Mouse (Mus musculus) limb, embryonic 13.5 days (tissue): Measurements from ENCODE around the gene 2610021A01Rik. TPM values are rescaled to one million over a fixed set of nuclear protein-coding genes. Genes with fewer than 3 reads are reported as not detected.
"Not testable (repeated sequence)": the region's sequence is repeated elsewhere in the genome, so short reads cannot be mapped to it uniquely, and the experiment has no call there.

Experiments
- ATAC-seq: fragments of 200-750 bp; cut with Nextera tagmentation; 2 replicates; pipeline ENCODE4 v1.8.0; 2017; ENCODE audit warnings: low read depth, moderate number of reproducible peaks, moderate TSS enrichment; ENCODE audit not compliant: low FRiP score
- H3K27ac ChIP-seq: fragments of 300-500 bp; sonication (generic); 2 replicates; pipeline ENCODE4 v1.5.1; 2015; ENCODE audit warnings: inconsistent platforms, mild to moderate bottlenecking, moderate library complexity
- H3K27me3 ChIP-seq: fragments of 300-500 bp; sonication (generic); 2 replicates; pipeline ENCODE4 v1.6.1; 2015; ENCODE audit warnings: mild to moderate bottlenecking, inconsistent platforms
- H3K36me3 ChIP-seq: fragments of 300-500 bp; sonication (generic); 2 replicates; pipeline ENCODE4 v1.6.1; 2015; ENCODE audit warnings: inconsistent platforms, mild to moderate bottlenecking, moderate library complexity
- H3K4me1 ChIP-seq: fragments of 300-500 bp; sonication (generic); 2 replicates; pipeline ENCODE4 v1.6.1; 2015; ENCODE audit warnings: inconsistent platforms
- H3K4me2 ChIP-seq: fragments of 300-500 bp; sonication (generic); replicated peaks from 2 replicates; pipeline ENCODE4 v1.6.1; 2015; ENCODE audit warnings: inconsistent platforms, mild to moderate bottlenecking, moderate library complexity
- H3K4me3 ChIP-seq: fragments of 300-500 bp; sonication (generic); 2 replicates; pipeline ENCODE4 v1.5.1; 2015; ENCODE audit warnings: moderate library complexity, mild to moderate bottlenecking, inconsistent platforms
- H3K9ac ChIP-seq: fragments of 300-500 bp; sonication (generic); 2 replicates; pipeline ENCODE4 v1.6.1; 2015; ENCODE audit warnings: mild to moderate bottlenecking, inconsistent platforms
- H3K9me3 ChIP-seq: fragments of 300-500 bp; sonication (generic); 2 replicates; pipeline ENCODE4 v1.6.1; 2016; ENCODE audit warnings: inconsistent platforms
- WGBS: fragments of 180-500 bp; shearing (Covaris S2); methylation state at CpG from one replicate; pipeline ENCODE4 v1.1.7; 2015; 5-methylcytosine and 5-hydroxymethylcytosine counted together
- polyA plus RNA-seq: library from polyadenylated mRNA; unstranded; fragments of >200 nt; fragmentation: Nextera tagmentation; extraction: Ambion mirVana; gene quantifications from 2 replicates; pipeline ENCODE4 v1.2.1, GENCODE M21; 2015

Gene 2610021A01Rik
- 12.5 and 12.8 TPM in 2 replicates for polyA plus RNA-seq

DNA sequence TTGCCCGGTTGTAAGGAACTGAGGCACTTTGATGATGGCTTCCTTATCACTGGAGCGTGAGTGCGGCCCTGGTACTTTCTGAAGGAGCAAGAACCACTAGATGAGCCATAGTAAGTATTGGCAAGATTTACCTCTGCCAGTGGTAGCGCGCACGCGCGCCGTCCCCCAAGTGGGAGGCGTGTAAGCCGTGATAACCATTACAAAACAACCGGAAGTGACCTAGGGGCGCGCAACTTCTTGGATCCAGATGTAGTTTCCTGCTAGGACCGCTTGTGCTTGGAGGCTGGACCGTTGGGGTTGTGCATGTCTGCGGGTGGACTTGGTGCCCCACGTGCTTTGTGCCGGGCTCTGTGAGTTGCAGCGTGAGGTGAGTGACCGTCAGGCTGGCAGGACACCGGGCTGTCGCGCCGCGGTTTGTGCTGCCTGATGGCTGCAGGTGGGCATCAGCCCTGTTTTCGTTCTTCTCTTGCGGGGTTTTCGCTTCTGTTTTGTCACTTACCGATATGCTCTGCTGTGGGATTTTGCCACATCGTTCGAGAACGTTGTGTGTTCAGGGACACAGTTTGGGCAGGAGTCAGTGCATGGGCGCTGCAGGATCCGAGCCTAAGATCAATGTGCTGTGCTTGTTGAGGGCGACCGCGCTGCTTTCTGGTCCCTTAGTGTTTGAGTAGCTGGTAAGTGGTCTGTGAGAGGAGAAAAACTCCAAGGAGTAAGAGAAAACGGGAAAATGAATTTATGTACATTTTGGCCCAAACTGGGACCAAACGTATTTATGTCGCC, at the start of gene 2610021A01Rik:
Gene 2610021A01Rik, plus strand, starts transcription at position 197 of the 780 bp plus-strand sequence.
- Histone ChIP-seq H3K36me3 (peaks cover 7% of the 10 kb centered on the region; the same call in 1 of the 2 replicates), H3K9ac (peak within 1 kb of the TSS; percentile 79), H3K4me3 (peak within 1 kb of the TSS; percentile 67), H3K9me3 (peaks cover 4% of the 10 kb centered on the region; the same call in 1 of the 2 replicates), H3K4me1 (peaks cover 10% of the 10 kb centered on the region; the same call in 1 of the 2 replicates), H3K27me3 (no peaks in the 10 kb centered on the region), H3K27ac (peak within 1 kb of the TSS; percentile 70; the same call in 1 of the 2 replicates), H3K4me2 (peak within 1 kb of the TSS; percentile 76)
- under 1% methylated on average over 41 of the region's 41 CpGs for whole genome bisulfite sequencing
- ATAC-seq, result peak; percentile 99

DNA sequence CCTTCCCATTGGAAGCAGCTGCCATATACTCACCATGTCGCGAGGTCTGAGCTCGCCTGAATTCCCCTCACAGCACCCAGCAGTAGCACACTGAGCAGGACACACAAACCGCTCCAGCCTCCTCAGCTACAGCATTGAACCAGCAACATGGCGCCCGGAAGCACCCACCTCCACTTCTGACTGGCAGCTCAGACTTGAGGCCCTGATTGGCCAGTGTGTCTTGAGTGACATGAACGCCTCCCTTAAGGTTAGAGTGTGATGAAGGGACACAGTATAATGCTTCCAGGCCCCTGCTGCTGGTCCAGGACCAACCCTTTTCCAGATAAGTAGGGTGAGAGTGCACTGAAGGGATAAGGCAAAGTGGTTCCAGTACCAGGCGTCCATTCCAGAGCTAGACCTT, 38.3 kb upstream of the 2610021A01Rik start:
- Histone ChIP-seq H3K9ac (no peak overlapping the region), H3K27ac (no peak overlapping the region), H3K9me3 (peaks cover 15% of the 10 kb centered on the region), H3K36me3 (no peaks in the 10 kb centered on the region), H3K4me3 (no peak overlapping the region), H3K27me3 (no peaks in the 10 kb centered on the region), H3K4me1 (no peaks in the 10 kb centered on the region), H3K4me2 (no peak overlapping the region)
- no peak for ATAC-seq
- WGBS, result 73% methylated on average over 8 of the region's 8 CpGs

DNA sequence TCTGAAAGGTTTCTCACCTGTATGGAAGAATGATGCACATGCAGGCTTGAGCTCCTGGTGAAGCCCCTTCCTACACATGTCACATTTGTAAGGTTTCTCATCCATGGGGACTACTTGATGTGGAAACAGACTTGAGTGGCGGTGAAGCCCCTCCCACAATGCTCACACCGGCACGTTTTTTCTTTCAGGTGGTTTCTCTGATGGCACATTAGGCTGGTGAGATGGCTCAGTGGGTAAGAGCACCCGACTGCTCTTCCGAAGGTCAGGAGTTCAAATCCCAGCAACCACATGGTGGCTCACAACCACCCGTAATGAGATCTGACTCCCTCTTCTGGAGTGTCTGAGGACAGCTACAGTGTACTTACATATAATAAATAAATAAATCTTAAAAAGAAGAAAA, 25.5 kb upstream of the 2610021A01Rik start, which contains the start of gene Gm6871:
Gene Gm6871, minus strand, starts transcription at position 101 of the 400 bp plus-strand sequence.
- not testable (repeated sequence) for ATAC-seq, H3K27me3 ChIP-seq, H3K4me2 ChIP-seq, H3K36me3 ChIP-seq, H3K4me3 ChIP-seq, H3K9me3 ChIP-seq, H3K27ac ChIP-seq, H3K4me1 ChIP-seq, H3K9ac ChIP-seq
- 81% methylated on average over 6 of the region's 6 CpGs for WGBS

DNA sequence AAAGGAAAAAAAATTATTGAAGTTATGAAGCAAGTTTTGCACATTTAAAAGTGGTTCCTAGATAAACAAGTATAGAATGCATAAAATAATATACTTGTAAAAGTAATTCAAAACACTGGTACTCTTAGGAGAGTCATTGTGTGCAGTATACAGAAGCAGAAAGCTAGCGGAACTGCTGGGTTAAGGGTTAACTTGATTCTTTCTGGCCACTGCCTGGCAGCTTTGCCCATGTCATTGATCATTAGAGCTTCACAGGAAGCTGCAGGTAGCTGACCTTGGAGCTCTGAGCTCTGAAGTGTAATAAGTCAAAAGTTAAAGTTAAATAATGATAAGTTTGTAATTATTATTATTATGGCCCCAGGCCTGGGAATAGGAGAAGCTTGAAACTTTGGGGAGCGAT, 21.1 kb upstream of the 2610021A01Rik start:
- Histone ChIP-seq H3K4me1 (no peaks in the 10 kb centered on the region), H3K27ac (no peak overlapping the region), H3K4me3 (no peak overlapping the region), H3K27me3 (no peaks in the 10 kb centered on the region), H3K4me2 (no peak overlapping the region), H3K36me3 (no peaks in the 10 kb centered on the region), H3K9me3 (no peaks in the 10 kb centered on the region; the same call in 1 of the 2 replicates), H3K9ac (no peak overlapping the region)
- ATAC-seq, result no peak
- 88% methylated on average over 2 of the region's 2 CpGs for WGBS

DNA sequence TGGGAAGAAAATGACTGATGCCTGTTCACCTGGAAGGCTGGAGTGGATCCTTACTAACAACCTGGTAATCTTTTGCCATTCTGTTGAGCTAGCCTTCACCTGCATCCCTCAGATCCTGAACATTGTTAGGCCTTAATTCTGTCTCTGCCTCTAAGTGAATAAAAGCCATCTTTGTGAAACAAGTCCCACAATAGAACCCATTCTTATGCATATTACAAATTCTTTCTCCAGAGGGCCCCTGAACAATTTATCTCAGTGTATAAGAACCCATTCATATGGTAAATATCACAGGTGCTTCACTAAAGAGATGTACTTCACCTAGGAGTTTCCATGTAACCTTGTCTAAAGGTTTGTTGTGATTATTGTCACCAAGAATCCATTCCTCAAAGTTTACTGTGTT, 17.0 kb upstream of the 2610021A01Rik start:
- no peak overlapping the region for H3K9ac ChIP-seq
- H3K4me2 ChIP-seq, result no peak overlapping the region
- H3K4me1 ChIP-seq, result no peaks in the 10 kb centered on the region
- H3K4me3 ChIP-seq, result no peak overlapping the region
- peaks cover 5% of the 10 kb centered on the region; the same call in 1 of the 2 replicates for H3K9me3 ChIP-seq
- no peaks in the 10 kb centered on the region for H3K36me3 ChIP-seq
- no peaks in the 10 kb centered on the region for H3K27me3 ChIP-seq
- no peak for ATAC-seq
- H3K27ac ChIP-seq, result no peak overlapping the region

DNA sequence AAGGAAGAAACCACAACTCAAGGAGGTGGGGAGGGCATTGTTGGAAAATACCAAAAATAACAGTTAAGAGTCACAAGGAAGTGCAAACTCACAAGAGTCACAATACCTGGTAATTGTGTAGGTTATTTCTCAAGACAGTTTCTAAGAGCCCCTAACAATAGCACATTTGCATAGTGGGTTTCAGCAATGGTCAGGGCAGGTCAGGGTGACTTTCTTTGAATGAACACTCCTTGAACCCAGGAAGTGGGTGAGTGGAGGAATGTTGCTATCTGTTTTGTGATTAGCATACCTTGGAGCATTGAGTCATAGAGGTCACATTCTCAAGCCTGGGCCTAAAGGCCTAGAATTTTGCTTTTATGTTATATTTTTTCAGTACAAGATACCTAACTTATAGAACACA, 11.2 kb upstream of the 2610021A01Rik start:
- H3K9ac ChIP-seq, H3K36me3 ChIP-seq, H3K27me3 ChIP-seq, H3K4me3 ChIP-seq, H3K9me3 ChIP-seq, H3K4me1 ChIP-seq, H3K4me2 ChIP-seq, H3K27ac ChIP-seq, ATAC-seq: not testable (repeated sequence)

DNA sequence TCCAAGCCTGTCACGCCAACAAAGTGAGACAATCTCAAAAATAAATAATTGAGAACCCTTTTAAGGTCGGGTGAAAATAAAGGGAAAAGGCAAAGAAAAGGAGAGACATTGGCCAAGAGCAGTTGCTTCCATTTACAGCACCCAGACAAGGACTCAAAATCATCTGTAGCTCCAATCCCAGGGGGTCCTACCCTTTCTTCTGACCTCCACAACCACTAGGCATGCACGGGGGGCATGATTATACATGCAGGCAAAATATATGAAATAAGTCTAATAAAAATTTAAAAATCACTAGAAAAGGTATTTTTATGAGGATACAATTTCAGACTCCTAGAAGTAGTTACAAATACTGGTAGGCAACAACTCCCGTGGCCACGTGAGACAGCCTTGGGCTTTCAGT, 415 bp upstream of the 2610021A01Rik start:
- H3K27me3 ChIP-seq, result no peaks in the 10 kb centered on the region
- peak overlapping the region; percentile 79 for H3K9ac ChIP-seq
- 51% methylated on average over 5 of the region's 5 CpGs for WGBS
- peak overlapping the region; percentile 67 for H3K4me3 ChIP-seq
- peaks cover 10% of the 10 kb centered on the region; the same call in 1 of the 2 replicates for H3K4me1 ChIP-seq
- no peak; the same call in 1 of the 2 replicates for ATAC-seq
- peak overlapping the region; percentile 76 for H3K4me2 ChIP-seq
- H3K9me3 ChIP-seq, result peaks cover 4% of the 10 kb centered on the region; the same call in 1 of the 2 replicates
- H3K27ac ChIP-seq, result peak overlapping the region; percentile 70; the same call in 1 of the 2 replicates
- peaks cover 7% of the 10 kb centered on the region; the same call in 1 of the 2 replicates for H3K36me3 ChIP-seq

DNA sequence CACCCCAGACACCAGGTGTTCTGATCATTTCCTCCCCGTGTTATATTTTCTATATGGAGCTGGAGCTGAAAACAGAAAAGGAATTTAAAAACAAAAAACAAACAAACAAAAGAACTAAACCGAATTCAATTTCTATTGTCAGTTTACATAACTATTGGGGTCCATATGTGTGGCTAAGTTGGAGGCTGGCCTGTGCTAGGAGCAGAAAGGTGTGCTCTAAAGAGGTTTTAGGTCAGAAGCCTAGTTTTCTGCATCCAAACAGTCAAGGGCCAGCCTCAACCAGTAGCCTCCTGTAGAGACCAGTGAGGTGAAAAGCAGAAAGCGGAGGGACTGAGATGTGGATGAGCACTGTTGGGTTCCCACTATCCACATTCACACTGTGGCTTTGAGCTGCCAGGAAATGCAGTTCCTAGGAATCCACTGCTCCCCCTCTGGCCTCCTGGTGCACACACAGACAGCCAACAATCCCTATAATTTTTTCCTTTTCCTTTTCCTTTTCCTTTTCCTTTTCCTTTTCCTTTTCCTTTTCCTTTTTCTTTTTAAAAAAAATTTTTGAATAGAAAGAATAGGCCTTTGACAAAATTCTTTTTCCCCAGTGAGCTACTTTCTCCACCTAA, 1.0 kb downstream of the 2610021A01Rik start:
- Histone ChIP-seq H3K36me3 (peaks cover 11% of the 10 kb centered on the region; the same call in 1 of the 2 replicates), H3K27ac (0 out of 2 replicates have a peak overlapping the region, but pooled peaks have one; percentile 70), H3K4me2 (peak overlapping the region; percentile 76), H3K4me1 (peaks cover 10% of the 10 kb centered on the region; the same call in 1 of the 2 replicates), H3K27me3 (no peaks in the 10 kb centered on the region), H3K9me3 (peaks cover 4% of the 10 kb centered on the region; the same call in 1 of the 2 replicates), H3K9ac (peak overlapping the region; percentile 79), H3K4me3 (peak overlapping the region; percentile 67)
- 17% methylated on average over 3 of the region's 3 CpGs for WGBS
- no peak for ATAC-seq

DNA sequence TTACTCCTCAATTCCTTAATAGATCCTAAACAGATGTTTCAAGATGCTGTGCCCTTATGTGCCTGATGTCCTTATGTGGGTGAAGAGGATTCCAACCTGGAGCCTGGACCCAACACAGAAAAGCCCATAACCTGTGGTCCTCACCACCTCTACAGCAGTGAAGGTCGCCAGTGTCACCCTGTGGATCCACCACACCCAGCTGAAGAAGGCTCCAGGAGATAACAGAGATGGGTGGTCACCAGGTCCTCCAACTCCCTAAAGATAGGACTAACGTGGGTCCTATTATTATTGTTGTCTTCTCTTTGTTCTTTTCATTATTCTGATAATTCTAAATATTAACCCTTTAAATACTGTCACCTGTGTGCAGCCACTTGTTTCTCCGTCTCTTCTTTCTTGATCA, 12.6 kb downstream of the 2610021A01Rik start:
- peaks cover 54% of the 10 kb centered on the region for H3K36me3 ChIP-seq
- no peak overlapping the region for H3K27ac ChIP-seq
- no peaks in the 10 kb centered on the region for H3K4me1 ChIP-seq
- ATAC-seq, result no peak
- no peak overlapping the region for H3K4me2 ChIP-seq
- no peak overlapping the region for H3K9ac ChIP-seq
- WGBS, result 88% methylated on average over 3 of the region's 3 CpGs
- no peaks in the 10 kb centered on the region for H3K27me3 ChIP-seq
- no peaks in the 10 kb centered on the region for H3K9me3 ChIP-seq
- no peak overlapping the region for H3K4me3 ChIP-seq

DNA sequence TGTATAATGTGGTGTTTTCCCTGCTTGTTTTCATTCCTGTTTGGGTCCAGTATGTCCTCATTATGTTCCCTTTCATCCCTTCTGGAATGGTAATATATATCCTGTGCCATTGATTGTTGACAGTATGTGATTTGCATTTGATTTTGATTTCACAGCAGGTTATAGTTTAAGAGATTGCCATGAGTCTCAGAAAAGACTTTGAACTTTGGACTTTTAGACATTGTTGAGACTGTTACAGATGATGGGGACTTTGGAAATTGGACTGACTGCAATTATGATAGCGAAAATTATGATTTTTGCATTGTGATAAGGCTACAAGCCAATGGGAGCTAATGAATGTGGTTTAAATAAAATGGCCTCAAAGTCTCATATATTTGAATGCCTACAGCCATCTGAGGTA, 17.2 kb downstream of the 2610021A01Rik start:
- WGBS, result 95% methylated on average over 1 of the region's 1 CpGs
- not testable (repeated sequence) for H3K9ac ChIP-seq, H3K4me3 ChIP-seq

DNA sequence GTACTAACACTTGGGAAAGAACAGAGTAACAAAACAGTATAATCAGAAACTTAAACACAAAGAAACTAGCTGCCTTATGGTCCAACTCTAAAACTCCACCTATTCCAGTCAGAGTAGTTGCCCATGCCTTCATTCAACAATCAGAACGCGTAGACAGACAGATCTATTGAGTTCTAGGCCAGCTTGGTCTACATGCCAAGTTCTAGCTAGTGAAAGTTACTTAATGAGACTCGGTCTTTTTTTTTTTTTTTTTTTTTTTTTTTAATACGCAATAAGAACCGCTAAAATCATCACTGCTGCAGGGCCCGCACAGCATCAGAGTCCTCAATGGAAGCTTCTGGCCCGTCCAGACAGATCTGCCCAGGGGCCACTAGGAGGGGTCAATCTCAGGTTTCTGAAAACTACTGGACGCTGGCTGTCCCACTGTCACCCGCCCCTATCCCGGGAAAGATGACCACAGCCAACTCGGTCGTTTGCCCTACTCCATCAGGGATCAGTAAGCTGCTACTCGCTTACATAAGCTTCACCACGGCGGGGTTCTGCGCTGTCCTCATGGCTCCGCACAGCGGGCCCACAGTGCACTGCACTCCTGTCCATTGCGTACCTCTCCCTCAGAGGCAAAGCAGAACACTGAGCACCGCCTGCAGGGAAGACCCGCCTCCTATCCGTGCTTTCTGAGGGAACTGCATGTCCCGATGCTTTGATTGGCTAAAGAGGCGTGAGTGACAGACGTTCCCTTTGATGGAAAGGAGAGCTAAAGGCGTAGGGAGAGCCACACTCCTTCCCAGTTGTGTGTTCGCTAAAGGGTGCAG, 33.6 kb downstream of the 2610021A01Rik start, which contains the start of gene Zfp788:
Gene Zfp788, plus strand, starts transcription at position 795 of the 812 bp plus-strand sequence.
- Histone ChIP-seq H3K27me3 (no peaks in the 10 kb centered on the region), H3K36me3 (peaks cover 38% of the 10 kb centered on the region), H3K27ac (peak within 1 kb of the TSS; percentile 90), H3K4me1 (peaks cover 5% of the 10 kb centered on the region), H3K4me2 (peak within 1 kb of the TSS; percentile 79), H3K9ac (peak within 1 kb of the TSS; percentile 73), H3K4me3 (peak within 1 kb of the TSS; percentile 64), H3K9me3 (peaks cover 6% of the 10 kb centered on the region; the same call in 1 of the 2 replicates)
- ATAC-seq, result peak; percentile 97
- 1% methylated on average over 27 of the region's 27 CpGs for WGBS

More for the DNA sequence above, 17.2 kb downstream of the 2610021A01Rik start:
- H3K36me3 ChIP-seq, result peaks cover 65% of the 10 kb centered on the region
- H3K4me2 ChIP-seq, H3K27ac ChIP-seq, H3K27me3 ChIP-seq, ATAC-seq, H3K4me1 ChIP-seq, H3K9me3 ChIP-seq: not testable (repeated sequence)
